Mouse (Mus musculus) urinary bladder, postnatal 4 days (tissue): Measurements from ENCODE around the gene Mrgpra1.
"Not testable (repeated sequence)": the region's sequence is repeated elsewhere in the genome, so short reads cannot be mapped to it uniquely, and the experiment has no call there.

Experiments
- DNase-seq, 2 experiments: peaks; one replicate each; pipeline ENCODE4 v3.0.0; 2021 to 2022; ENCODE audit warnings: low spot score in 2 of 2

The Mrgpra1 gene

GRCm38 (mm10) chr7:47354140-47354539, at the start of gene Mrgpra1:
Gene Mrgpra1, minus strand, starts transcription at chr7:47354240.
- DNase-seq = no peak

- DNase-seq = no peak
Observed at GRCm38 (mm10) chr7:47401125-47401524, 47.1 kb upstream of the Mrgpra1 start.

- DNase-seq = no peak
Observed at GRCm38 (mm10) chr7:47348421-47348820, 5.6 kb downstream of the Mrgpra1 start.

DNA sequence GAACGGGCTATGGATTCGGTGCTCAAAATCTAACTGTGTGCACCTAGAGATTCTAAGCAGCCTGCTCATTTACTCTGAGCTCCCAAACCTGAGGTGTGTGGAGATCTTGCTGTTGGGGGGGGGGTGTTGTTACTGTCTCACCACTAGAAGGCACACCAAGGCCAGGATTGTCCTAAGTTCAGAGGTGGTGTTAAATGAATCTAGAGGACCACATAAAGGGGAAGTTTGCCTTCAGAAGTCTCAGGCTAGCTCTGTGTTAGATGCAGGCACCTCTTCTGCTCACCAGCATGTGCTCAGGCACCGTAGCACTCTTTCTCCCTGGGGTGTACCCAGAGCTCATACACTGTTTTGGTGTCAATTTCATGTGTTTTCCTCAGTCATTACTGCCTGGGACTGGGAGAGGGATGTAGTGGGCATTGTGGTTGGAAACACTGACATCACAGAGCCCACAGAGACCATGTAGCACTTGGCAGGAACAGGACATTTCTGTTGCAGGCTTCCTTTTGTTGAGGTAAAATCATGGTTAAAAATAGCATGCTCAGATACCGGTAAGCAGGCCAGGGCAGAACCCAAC, 8.0 kb downstream of the Mrgpra1 start:
- no peak for DNase-seq

DNA sequence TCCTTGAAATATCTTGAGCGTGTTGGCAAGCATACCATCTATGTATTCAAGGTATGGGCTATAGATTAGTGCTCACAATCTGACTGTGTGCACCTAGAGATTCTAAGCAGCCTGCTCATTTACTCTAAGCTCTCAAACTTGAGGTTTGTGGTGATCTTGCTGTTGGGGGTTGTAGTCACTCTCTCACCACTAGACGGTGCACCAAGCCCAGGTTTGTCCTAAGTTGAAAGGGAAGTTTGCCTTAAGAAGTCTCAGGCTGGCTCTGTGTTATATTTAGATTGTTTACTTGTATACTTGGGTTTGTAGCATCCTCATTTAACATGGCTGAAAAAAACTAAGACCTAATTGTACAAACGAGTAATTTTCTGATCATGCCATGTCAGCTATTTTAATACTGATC, 12.2 kb downstream of the Mrgpra1 start:
- DNase-seq = not testable (repeated sequence)

GRCm38 (mm10) chr7:47341389-47341788, 12.7 kb downstream of the Mrgpra1 start:
- DNase-seq = not testable (repeated sequence)

DNA sequence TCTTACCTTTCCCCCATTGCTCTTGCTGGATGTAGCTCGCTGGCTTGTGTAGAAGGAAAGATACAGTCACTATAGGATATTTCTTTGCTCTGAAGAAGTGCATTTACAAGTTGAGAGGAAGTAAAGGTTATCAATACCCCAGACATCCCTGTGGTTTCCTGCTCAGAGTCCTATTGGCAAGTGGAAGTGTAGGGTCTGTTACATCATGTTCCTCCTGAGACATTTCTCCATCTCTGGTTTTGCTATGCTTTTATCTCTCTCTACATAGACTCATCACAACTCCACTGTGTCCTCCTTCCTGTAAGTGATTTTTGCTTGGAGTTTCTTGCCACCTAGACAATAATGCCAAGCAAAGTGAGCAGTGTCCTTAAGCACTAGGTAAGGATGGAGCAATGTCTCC, 35.7 kb downstream of the Mrgpra1 start:
- DNase-seq = no peak

- DNase-seq = no peak
Observed at GRCm38 (mm10) chr7:47312289-47312688, 41.8 kb downstream of the Mrgpra1 start.

GRCm38 (mm10) chr7:47309855-47310254, 44.2 kb downstream of the Mrgpra1 start:
- DNase-seq = no peak

- not testable (repeated sequence) for DNase-seq
Observed at GRCm38 (mm10) chr7:47304661-47305060, 49.4 kb downstream of the Mrgpra1 start.

DNA sequence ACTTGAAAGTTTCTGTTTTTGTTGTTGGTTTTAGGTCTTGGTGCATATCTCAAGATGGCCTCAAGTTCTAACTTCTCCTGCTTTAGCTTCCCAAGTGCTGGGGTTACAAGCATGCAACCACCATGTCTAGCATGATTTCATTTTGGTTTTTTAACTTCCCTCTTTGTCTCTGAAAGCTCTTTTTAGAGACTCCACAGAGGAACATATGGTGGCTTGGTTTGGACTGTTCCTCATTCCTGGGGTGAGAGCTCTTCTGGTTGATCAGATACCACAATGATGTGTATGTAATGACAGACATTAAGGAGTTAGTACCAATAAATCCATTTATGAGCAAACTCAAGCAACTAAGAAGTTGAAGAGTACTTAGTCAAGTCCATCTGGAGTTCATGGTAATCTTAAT, 54.4 kb downstream of the Mrgpra1 start:
- not testable (repeated sequence) for DNase-seq
